Comparison of ENCODE assay signal across 19 mouse cellular contexts in genomic region chr2:33800221-33800620, GRCm38 (mm10).
"Had no signal": no experiment of that assay in that cellular context is flagged by ENCODE, and none has a peak within 500 bp of the region (broad histone marks: within the 10 kb centered on the region; RNA-seq: fewer than 3 reads in every experiment).

No protein-coding gene starts in this region.

- ATAC-seq: intestine, postnatal 0 days had no signal

- H3K27ac ChIP-seq: kidney, postnatal 0 days; layer of hippocampus, adult 2 months; limb, embryonic 13.5 days; liver, embryonic 12.5 days; liver, embryonic 15.5 days; macrophage; stomach, embryonic 15.5 days had no signal

- H3K4me3 ChIP-seq: layer of hippocampus, adult 2 months; limb, embryonic 10.5 days; limb, embryonic 13.5 days; liver, embryonic 12.5 days; liver, embryonic 15.5 days; stomach, embryonic 15.5 days had no signal

- H3K4me2 ChIP-seq: limb, embryonic 13.5 days; liver, embryonic 12.5 days; liver, embryonic 15.5 days; midbrain, embryonic 11.5 days; stomach, embryonic 15.5 days had no signal

- H3K36me3 ChIP-seq: stomach, embryonic 15.5 days had no signal

- H3K27me3 ChIP-seq: liver, embryonic 12.5 days; liver, embryonic 15.5 days; stomach, embryonic 15.5 days had no signal

- H3K9ac ChIP-seq: limb, embryonic 13.5 days; liver, embryonic 12.5 days; liver, embryonic 15.5 days; stomach, embryonic 15.5 days had no signal

- H3K9me3 ChIP-seq: limb, embryonic 10.5 days; limb, embryonic 13.5 days; liver, embryonic 12.5 days; liver, embryonic 15.5 days; stomach, embryonic 15.5 days had no signal

- DNase-seq: kidney, adult 2 months; kidney, postnatal 25 days; layer of hippocampus, postnatal 36 days; liver; lung, adult 18-20 months; midbrain, embryonic 14.5 days; right cerebral cortex, postnatal 14 days; spleen, adult 18-20 months; thymus, postnatal 25 days had no signal

- H3K4me1 ChIP-seq: liver, embryonic 15.5 days; stomach, embryonic 15.5 days had no signal
